Mouse (Mus musculus) thymus, postnatal 10 days (tissue): ENCODE measurements around the gene Dnal4.

ENCODE experiments used
- DNase-seq, 2 experiments: peaks; one replicate each; pipeline ENCODE4 v3.0.0; 2021; ENCODE audit warnings: low spot score in 2 of 2

Gene Dnal4

DNA sequence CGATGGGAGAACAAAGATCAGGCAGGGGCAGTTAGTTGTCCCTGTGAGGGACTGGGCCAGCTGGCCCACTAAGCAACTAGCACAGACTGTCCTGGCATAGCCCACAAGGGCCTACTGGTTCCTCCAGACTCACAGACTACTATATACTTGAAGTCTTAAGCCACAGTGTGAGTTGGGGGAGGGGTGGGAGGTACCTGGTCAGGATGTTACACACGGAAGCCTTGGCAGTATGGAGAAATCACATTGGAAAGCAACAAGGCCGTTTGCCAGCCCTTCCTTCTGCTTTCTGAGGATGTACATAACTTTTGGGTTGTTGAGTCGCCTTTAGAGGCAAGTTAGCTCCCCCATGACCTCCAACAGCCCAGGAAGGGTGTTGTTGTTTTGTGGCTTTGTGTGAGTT, 44.0 kb downstream of the Dnal4 start:
- no peak for DNase-seq

DNA sequence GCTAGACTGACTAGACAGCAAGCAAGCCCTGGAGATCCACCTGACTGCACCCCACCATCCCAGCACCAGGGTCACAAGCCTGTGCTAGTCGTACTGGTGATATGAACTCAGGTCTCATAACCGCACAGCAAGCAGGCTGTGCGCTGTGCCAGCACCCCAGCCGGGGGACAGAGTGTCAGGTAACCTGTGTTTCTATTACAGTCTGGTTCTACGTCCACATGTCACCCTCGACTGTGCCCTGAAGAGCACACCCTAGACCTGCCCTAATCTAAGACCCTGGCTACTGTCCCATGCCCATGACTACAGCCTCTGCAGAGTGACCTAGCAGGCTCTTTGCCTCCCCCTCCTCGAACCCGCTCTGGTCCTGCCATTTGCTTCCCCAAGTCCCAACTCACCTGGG, 44.5 kb downstream of the Dnal4 start:
- no peak for DNase-seq

DNA sequence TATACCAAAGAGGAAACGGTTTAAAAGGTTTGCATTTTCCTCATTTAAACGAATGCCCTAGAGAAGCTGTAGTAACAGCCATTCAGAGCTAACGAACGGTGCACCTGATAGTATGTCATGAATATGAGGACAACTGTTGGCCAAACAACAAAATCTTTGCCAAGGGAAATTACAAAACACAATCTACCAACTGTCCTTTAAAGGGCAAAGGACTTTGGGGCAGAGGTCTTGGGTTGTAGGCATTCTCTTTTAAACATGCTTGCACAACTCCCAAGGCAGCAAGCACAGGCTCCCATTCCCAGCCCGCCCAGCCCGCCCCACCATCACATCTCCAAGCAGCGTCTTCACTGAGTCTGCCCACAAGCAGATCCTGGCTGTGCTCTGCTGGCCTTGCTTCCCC, 46.1 kb downstream of the Dnal4 start:
- DNase-seq = no peak

DNA sequence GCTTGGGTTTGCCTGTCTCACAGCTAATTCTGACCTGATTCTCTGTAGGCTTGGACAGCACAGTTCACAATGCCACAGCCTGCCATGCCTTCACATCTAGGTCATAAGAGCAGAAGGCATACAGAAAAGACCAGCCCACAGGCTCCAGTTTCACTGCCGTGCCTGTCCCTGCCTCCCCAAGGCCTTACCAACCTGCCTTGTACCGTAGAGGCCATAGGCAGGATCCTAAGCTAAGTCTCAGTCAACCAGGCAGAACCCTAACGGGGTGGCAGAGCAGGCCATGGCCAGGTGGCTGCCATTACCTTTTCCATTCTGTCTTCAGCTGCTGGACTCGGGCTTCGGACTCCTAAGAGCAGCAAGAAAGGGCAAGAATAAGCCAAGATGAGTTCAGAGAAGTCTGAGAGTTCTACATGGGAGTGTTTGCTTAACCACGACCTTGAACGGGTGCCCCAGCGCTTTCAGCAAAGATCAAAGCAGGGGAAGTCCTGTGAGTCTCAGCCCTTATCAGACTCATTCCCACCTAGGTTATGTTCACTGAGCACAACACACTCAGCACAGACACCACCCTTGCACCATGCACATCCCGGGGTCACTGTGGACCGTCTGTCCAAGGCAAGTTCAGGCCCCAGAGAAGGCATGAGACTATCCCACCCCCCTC, 48.8 kb downstream of the Dnal4 start:
- DNase-seq = no peak

DNA sequence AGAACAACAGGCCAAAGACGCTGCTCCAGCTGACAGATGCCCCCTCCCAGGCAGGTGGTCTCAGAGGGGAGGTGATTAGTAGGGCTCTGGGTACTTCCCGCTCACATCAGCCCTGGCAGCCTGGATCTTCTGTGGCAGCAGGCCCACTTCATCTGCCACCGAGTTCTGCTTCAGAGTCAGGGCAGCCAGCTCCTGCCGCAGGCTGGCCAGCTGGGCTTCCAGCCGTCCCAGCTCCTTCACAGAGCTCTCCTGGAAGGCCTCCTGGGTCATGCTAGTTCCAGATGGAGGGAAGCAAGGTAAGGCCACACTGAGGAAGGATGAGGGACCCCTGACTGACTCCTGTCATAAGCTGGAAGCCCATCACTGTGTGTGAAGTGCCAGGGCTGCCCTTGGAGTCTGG, 49.3 kb downstream of the Dnal4 start:
- no peak for DNase-seq

DNA sequence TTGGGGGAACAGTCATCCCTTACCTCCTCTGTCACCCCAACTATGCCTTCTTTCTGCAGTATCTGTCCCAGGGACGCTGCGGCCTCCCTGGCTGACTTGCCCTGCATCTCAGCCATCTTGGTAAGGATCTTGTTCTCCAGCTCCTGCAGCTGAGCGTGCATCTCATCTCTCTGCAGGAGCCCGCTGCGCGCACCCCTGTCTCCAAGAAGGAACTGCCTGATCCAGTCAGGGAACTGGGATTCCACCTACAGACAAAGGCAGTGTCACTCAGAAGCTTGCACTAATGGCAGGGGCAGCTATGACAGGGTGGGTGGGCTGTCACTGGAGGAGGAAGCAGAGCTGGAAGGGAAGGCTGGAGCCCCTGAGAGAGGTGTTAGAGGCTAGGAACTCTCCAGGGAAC, 49.8 kb downstream of the Dnal4 start:
- DNase-seq = no peak

DNA sequence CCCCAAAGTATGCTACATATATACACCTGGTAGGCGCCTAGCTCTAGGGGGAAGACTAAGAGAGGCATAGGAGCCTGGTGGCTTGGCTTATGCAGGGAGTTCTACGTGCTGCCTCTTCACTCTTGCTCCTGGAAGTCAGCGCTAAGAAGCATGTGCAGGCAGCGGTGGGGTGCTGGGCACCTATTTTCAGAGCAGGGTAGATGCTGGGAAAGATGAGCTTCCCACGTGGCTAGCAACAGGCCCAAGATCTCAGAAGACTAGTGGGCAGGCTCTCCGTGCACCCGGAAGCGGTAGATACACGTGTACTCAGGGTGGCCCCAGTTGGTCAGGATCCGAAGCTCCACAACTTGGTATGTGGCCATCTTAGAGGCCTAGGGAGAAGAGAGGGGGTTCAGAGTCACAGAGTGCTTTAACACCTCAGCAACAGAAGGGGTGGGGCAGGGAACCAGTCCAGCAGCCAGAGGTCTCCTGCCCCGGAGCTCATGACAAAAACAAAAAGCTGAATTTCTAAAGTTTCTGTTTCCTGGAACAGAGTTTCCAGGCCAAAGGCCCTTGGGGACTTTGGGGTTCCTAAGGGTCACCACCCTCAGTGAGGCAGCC, 52.4 kb downstream of the Dnal4 start:
- DNase-seq = no peak

DNA sequence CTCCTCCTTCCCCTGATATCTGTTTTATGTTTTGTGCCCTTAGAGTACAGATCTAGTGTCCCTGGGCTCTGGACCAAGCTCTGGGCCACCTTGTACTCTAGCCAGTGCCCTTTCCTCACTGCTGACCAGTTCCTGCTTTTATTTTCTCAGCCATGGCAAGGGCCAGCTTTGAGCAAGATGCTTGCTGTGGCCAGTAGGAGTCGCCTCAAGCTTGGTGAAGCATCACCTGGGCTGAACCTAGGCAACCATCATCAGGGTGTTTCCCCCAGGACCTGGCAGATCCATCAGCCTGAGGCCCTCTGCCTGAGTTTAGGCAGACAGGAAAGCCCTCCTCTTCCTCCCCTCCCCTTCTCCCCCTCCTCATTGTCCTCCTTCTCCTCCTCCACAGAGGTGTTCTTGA, 54.2 kb downstream of the Dnal4 start:
- DNase-seq = no peak

DNA sequence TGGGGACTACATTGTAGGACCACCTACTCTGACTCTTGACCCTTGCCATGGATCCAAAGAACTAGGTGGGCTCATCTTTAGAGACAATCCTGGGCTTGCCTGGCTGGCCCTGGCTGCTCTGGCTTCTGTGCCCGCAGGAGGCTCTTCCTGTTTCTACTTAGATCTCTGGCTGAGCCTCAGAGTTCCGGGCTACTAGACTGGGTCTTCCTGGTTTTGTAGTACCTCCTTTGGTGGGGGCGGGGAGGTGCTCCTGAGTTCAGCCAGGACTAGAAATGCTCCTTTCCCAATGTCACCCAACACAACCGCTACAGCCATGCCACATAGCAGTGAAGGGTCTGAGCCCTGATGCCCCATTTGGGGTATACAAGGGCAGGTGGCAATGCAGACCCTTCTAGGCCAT, 56.9 kb downstream of the Dnal4 start:
- no peak for DNase-seq

DNA sequence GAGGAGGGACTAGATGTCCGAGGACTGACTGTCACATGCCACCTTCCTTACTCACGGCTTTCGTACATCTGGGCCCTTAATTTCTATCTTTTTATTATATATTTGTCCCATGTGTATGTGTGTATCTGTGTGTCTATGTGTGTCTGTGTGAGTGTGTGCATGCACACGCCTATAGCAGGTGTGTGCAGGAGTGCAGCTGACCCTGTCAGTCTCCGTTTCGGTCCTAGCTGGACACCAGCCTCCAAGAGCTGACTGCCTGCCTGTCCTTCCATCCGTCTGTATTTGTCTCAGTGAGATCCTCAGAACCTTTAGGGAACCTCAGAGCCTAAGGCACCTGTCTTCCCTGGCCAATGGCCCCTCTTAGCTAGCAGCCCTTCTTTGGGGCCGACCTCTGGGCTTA, 57.4 kb downstream of the Dnal4 start:
- no peak for DNase-seq

DNA sequence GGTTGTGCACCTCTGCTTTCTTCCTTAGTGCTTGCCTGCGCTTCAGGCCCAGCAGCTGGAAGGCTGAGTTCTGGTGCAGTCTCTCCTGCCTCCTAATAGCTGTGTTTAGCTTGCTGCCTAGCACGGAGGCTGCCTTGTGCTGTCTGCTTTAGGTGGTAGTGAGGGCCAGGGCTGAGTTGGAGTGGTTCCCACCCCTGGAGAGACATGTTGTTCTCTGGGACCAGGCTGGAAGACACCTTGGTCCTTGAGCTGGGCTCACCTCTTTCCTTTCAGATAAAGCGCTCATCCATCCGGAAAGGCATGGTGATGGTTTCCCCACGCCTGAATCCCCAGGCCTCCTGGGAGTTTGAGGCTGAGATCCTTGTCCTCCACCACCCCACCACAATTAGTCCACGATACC, 60.9 kb downstream of the Dnal4 start:
- DNase-seq = no peak

DNA sequence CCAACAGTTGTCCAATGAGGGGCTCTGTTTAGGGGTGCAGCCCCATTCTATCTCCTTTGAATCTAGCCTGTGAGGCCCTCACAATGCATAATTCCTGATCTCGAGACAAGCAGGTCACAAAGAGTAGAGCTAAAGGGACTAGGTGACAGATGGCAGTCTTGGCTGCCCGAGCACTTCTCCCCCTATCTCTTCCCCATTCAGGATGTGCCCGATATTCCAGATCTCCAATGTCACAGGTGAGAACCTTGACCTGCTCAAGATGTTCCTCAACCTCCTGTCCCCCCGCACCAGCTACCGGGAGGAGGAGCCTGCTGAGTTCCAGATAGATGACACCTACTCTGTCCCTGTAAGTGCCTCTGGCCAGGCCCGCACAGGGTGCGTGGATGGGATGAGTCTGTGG, 62.0 kb downstream of the Dnal4 start:
- no peak for DNase-seq
